Mouse (Mus musculus) heart, adult 2 months (tissue): ENCODE measurements around the gene Trpc5. TPM values are rescaled to one million over a fixed set of nuclear protein-coding genes. Genes with fewer than 3 reads are reported as not detected.

Experiments
- DNase-seq, 2 experiments: peaks; one replicate each; pipeline ENCODE4 v3.0.0; 2021
- H3K27ac ChIP-seq: fragments of 200-600 bp; 2 replicates; pipeline ENCODE4 v1.8.1; 2022
- H3K27me3 ChIP-seq: fragments of 200-500 bp; 2 replicates; pipeline ENCODE4 v1.6.1; 2012; ENCODE audit warnings: mild to moderate bottlenecking, low read length, inconsistent platforms, mixed read lengths; ENCODE audit not compliant: control insufficient read depth, insufficient read depth
- H3K36me3 ChIP-seq: fragments of 200-500 bp; 2 replicates; pipeline ENCODE4 v1.6.1; 2012; ENCODE audit warnings: low read length, inconsistent platforms; ENCODE audit not compliant: control insufficient read depth, insufficient read depth
- H3K4me1 ChIP-seq: fragments of 200-500 bp; 2 replicates; pipeline ENCODE4 v1.6.1; 2011; ENCODE audit warnings: low read length; ENCODE audit not compliant: control insufficient read depth, insufficient read depth
- H3K4me3 ChIP-seq: fragments of 200-600 bp; 2 replicates; pipeline ENCODE4 v1.8.1; 2022
- H3K79me2 ChIP-seq: fragments of 200-500 bp; replicated peaks from 2 replicates; pipeline ENCODE4 v1.6.1; 2012; ENCODE audit warnings: mild to moderate bottlenecking, inconsistent platforms, low read length, moderate library complexity, mixed read lengths; ENCODE audit not compliant: control insufficient read depth, insufficient read depth
- H3K9ac ChIP-seq: fragments of 200-500 bp; 2 replicates; pipeline ENCODE4 v1.6.1; 2012; ENCODE audit warnings: low read depth, mild to moderate bottlenecking, control low read depth, inconsistent platforms, low read length, mixed read lengths
- CTCF ChIP-seq: fragments of 200-600 bp; IDR thresholded peaks from 2 replicates; pipeline ENCODE4 v1.8.1; 2022; ENCODE audit warnings: antibody characterized with exemption, mild to moderate bottlenecking, moderate library complexity
- EP300 ChIP-seq: fragments of 200-500 bp; IDR thresholded peaks from 2 replicates; pipeline ENCODE4 v1.6.1; 2011; ENCODE audit warnings: low read depth, low read length, control low read depth; ENCODE audit not compliant: insufficient read depth
- POLR2A ChIP-seq: fragments of 200-500 bp; IDR thresholded peaks from 2 replicates; pipeline ENCODE4 v1.6.1; 2011; ENCODE audit warnings: mild to moderate bottlenecking, low read depth, low read length, control low read depth; ENCODE audit not compliant: insufficient read depth
- WGBS: fragments of 180-500 bp; shearing (Covaris S2); methylation state at CpG from one replicate; pipeline ENCODE4 v1.1.7; 2018; 5-methylcytosine and 5-hydroxymethylcytosine counted together
- intact Hi-C: fragments of 180-260 bp; cut with DNase I; formaldehyde crosslinking; loops from one replicate; pipeline ENCODE4 v1.15.1; 2025
- polyA plus RNA-seq: library from polyadenylated mRNA; depleted of rRNA; stranded (reverse); fragments of >200 nt; gene quantifications from 2 replicates; pipeline ENCODE4 v1.2.3, GENCODE M21; 2012; rRNA removed
- total RNA-seq, 2 experiments: library from RNA; stranded (reverse); gene quantifications; 2 replicates each; pipeline ENCODE4 v1.2.3; 2021

Trpc5 gene
- total and polyA plus RNA-seq, 3 experiments, result not detected

DNA sequence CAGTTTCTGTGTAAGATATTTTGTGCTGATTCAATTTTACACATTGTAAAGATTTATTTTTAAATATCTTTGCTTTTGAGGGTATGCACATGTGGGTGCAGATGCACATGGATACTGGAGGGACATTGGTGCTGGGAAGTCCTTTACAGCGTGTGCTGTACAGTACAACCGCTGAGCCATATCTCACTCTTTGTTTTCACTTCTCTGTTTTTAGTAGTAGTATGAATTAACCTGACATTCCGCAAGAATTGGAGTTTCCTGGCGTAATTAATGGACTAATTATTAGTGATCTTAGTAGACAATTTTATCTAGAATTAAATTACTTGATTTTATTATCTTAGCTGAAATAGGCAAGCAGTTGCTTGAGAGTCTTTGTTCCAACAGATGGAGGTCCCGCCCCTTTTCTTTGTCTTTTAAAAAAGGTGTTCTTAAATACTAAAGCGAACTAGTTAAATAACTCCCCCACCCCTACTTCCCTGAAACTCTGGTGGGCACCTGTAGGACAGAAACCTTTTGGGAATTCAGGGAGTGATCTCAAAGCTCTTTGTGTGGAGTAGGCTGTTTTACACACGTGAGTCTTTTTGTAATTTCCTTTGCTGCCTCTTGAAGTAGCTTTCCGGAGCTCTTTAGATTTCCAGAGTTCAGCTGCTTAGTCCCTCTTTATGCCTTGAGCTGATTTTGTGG lies 352.5 kb downstream of the Trpc5 start:
- Histone ChIP-seq H3K9ac (no peak overlapping the region), H3K36me3 (no peaks in the 10 kb centered on the region), H3K27me3 (no peaks in the 10 kb centered on the region), H3K27ac (no peak overlapping the region), H3K4me1 (no peaks in the 10 kb centered on the region), H3K79me2 (no peaks in the 10 kb centered on the region), H3K4me3 (no peak overlapping the region)
- WGBS, result 73% methylated on average over 8 of the region's 8 CpGs
- intact Hi-C loops, result no loop called here
- TF ChIP-seq CTCF (no peak), POLR2A (no peak), EP300 (no peak)
- no peak for DNase-seq

Other genes with a start within 250 kb of the Trpc5 start
- not detected for gene Trpc5os, start 231.6 kb downstream of the Trpc5 start, total RNA-seq
- not detected in 2 replicates for gene Trpc5os, start 231.6 kb downstream of the Trpc5 start, polyA plus RNA-seq
- gene Rtl4, start 727 bp upstream of the Trpc5 start, total RNA-seq, result not detected
- not detected in 2 replicates for gene Rtl4, start 727 bp upstream of the Trpc5 start, polyA plus RNA-seq